Mouse (Mus musculus) stomach, postnatal 0 days (tissue): ENCODE results near the gene Gprc5c.

ENCODE experiments used
- CTCF ChIP-seq: IDR thresholded peaks from 2 replicates; pipeline ENCODE4 v1.5.1; 2016; ENCODE audit warnings: antibody characterized with exemption, low read depth, mild to moderate bottlenecking, moderate library complexity
- EP300 ChIP-seq: optimal IDR thresholded peaks from 2 replicates; pipeline ENCODE3; 2016; ENCODE audit warnings: antibody characterized with exemption

DNA sequence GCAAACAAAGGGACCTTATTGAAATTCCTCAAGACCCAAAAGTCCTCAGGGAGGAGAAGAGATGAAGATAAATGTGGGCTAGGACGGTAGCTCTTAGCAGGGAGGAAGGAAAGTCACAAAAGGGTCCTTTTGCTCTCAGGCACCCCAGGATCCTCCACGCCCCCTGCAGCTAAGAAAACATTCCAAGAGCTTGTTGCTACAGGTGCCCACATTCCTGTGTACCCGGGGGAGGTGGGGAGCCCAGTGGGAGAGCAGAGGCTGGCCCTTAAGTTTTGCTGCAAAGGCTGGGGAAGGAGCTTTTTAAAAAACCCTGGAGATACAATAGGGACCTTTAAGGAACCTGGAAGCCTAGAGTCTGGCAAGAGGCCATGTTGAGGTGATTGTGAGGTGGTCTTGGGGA lies 30.5 kb upstream of the Gprc5c start:
- TF ChIP-seq EP300 (no peak), CTCF (no peak)
